Mouse (Mus musculus) 3134 (cell line): Measurements from ENCODE around the gene Capn11.

Experiments
- DNase-seq: peaks from one replicate; pipeline ENCODE4 v3.0.0-alpha.2; 2011; ENCODE audit warnings: low spot score; ENCODE audit not compliant: insufficient read length; ENCODE audit errors: extremely low read depth

Capn11 gene

GRCm38 (mm10) chr17:45600267-45600666, 58.9 kb downstream of the Capn11 start:
- DNase-seq, result no peak

- DNase-seq, result peak; percentile 67
Observed at GRCm38 (mm10) chr17:45599446-45600242, 59.5 kb downstream of the Capn11 start, which contains the start of gene Slc29a1. TSS of gene Slc29a1 (minus strand) at chr17:45599606.

- no peak for DNase-seq
Observed at GRCm38 (mm10) chr17:45598891-45599290, 60.2 kb downstream of the Capn11 start.

GRCm38 (mm10) chr17:45598376-45598775, 60.7 kb downstream of the Capn11 start:
- DNase-seq, result no peak

- peak; percentile 80 for DNase-seq
Observed at GRCm38 (mm10) chr17:45597787-45598186, 61.3 kb downstream of the Capn11 start.

- DNase-seq, result peak; percentile 93
Observed at GRCm38 (mm10) chr17:45596631-45597396, 62.3 kb downstream of the Capn11 start.

GRCm38 (mm10) chr17:45595736-45596390, 63.3 kb downstream of the Capn11 start:
- DNase-seq, result no peak

GRCm38 (mm10) chr17:45594881-45595735, 64.0 kb downstream of the Capn11 start:
- peak; percentile 82 for DNase-seq

- no peak for DNase-seq
Observed at GRCm38 (mm10) chr17:45594195-45594594, 64.9 kb downstream of the Capn11 start.

GRCm38 (mm10) chr17:45593479-45593878, 65.6 kb downstream of the Capn11 start:
- no peak for DNase-seq

GRCm38 (mm10) chr17:45592606-45593431, 66.3 kb downstream of the Capn11 start:
- DNase-seq, result no peak

- no peak for DNase-seq
Observed at GRCm38 (mm10) chr17:45591701-45592605, 67.2 kb downstream of the Capn11 start.

GRCm38 (mm10) chr17:45590410-45590809, 68.7 kb downstream of the Capn11 start:
- no peak for DNase-seq

GRCm38 (mm10) chr17:45589844-45590243, 69.3 kb downstream of the Capn11 start:
- DNase-seq, result no peak

GRCm38 (mm10) chr17:45589236-45589635, 69.9 kb downstream of the Capn11 start:
- no peak for DNase-seq

- DNase-seq, result no peak
Observed at GRCm38 (mm10) chr17:45588370-45588769, 70.8 kb downstream of the Capn11 start.

- DNase-seq, result no peak
Observed at GRCm38 (mm10) chr17:45586449-45586837, 72.7 kb downstream of the Capn11 start.

- DNase-seq, result no peak
Observed at GRCm38 (mm10) chr17:45585725-45586448, 73.2 kb downstream of the Capn11 start.
